Mouse (Mus musculus) layer of hippocampus, postnatal 14 days (tissue): Measurements from ENCODE around the gene Ubtd1. TPM values are rescaled to one million over a fixed set of nuclear protein-coding genes. Genes with fewer than 3 reads are reported as not detected.
A peak's percentile ranks its signal among the peaks of the same experiment; 100 is the strongest.

Experiments used
- DNase-seq, 2 experiments: peaks; one replicate each; pipeline ENCODE4 v3.0.0; 2021 to 2022; ENCODE audit warnings: low spot score in 2 of 2, mixed read lengths in 1 of 2
- long read RNA-seq, 2 experiments: library from polyadenylated mRNA; stranded (forward); transcript quantifications; one replicate each; pipeline ENCODE4 v2.0.0; 2021
- total RNA-seq, 2 experiments: library from RNA; stranded (reverse); gene quantifications; 2 replicates each; pipeline ENCODE4 v1.2.3; 2021

Gene Ubtd1
- 10 to 100 TPM; 15.6 to 17.0 TPM for total RNA-seq
- long read RNA-seq, experiment 1, transcript Ubtd1-201 (3 exons, 1,529 nt): major isoform, 10 of 10 reads
- long read RNA-seq, experiment 1, partial matches to known transcripts: 0 of 10 reads
- long read RNA-seq, experiment 1, other reads (novel, unspliced or antisense): 0 of 10 reads
- long read RNA-seq, experiment 2, transcript Ubtd1-201 (3 exons, 1,529 nt): major isoform, 16 of 19 reads
- long read RNA-seq, experiment 2, partial matches to known transcripts: 0 of 19 reads
- long read RNA-seq, experiment 2, other reads (novel, unspliced or antisense): 3 of 19 reads

DNA sequence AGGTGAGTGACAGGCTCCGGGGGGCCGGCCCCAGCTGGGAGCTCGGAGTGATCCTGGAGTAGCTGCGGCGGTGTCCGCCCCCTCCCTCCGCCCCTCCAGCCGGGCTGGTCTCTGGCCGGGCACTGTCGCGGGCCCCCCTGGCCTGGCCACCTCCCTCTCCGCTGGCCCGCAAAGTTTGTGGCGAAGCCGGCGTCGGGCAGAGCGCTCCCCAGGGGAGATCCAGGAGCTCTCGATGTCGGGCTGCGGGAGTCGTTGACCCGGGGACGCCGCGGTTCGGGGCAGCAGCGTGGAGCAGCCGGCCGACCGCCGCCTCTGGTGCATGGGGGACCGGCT, at the start of gene Ubtd1:
Ubtd1 (plus strand) TSS at position 169 of the 333 bp plus-strand sequence.
- no peak for DNase-seq

DNA sequence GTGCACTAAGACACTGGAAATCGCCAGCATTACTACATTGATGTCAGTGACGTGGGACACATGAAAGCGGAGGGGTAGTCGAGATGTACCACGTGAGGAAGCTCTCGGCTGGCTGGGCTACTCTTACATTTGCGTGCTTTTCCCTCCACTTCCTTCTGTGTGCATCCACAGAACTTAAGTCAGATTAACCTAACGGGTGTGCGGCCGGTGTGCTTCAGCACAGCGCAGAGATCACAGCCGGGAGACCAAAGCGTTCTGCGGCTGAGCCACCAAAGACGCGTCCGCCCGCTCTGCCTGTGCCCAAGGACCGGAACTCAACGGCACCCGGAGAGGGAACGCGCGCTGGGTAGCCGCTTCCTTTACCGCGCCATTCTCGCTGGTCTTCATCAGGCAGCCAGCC, 48.9 kb upstream of the Ubtd1 start:
- no peak for DNase-seq

- peak; percentile 99 for DNase-seq
These were observed 48.1 kb upstream of the Ubtd1 start, which contains the start of the genes Exosc1 and Zdhhc16 for GRCm38 (mm10) chr19:41933179-41934086. TSS of gene Exosc1 (minus strand) at chr19:41933423. TSS of gene Zdhhc16 (plus strand) at chr19:41933480.

GRCm38 (mm10) chr19:41934124-41934523, 47.4 kb upstream of the Ubtd1 start:
- DNase-seq: no peak

- no peak for DNase-seq
These were observed 45.6 kb upstream of the Ubtd1 start for GRCm38 (mm10) chr19:41935921-41936320.

- no peak for DNase-seq
These were observed 43.0 kb upstream of the Ubtd1 start for GRCm38 (mm10) chr19:41938539-41938938.

DNA sequence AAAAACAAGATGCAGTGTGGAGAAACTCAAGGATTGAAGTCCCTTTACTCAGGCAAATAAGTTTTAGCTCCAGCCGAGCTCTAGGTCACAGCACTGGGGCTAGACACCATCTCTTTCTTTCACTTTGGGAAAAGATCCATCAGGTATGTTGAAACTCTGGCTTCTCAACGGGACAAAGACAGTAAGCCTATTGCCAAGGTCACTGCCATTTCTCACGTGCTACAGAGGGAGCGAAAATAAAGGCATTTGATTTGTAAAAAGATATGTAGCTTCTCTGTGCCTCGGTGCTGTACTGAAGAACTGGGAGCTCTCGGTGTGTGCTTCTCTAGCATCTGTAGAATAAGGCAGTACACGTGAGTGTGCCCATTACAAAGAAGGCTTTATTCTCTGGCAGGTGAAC, 37.7 kb upstream of the Ubtd1 start:
- no peak for DNase-seq

GRCm38 (mm10) chr19:41952287-41952686, 29.3 kb upstream of the Ubtd1 start:
- DNase-seq: peak; percentile 13 to 27

DNA sequence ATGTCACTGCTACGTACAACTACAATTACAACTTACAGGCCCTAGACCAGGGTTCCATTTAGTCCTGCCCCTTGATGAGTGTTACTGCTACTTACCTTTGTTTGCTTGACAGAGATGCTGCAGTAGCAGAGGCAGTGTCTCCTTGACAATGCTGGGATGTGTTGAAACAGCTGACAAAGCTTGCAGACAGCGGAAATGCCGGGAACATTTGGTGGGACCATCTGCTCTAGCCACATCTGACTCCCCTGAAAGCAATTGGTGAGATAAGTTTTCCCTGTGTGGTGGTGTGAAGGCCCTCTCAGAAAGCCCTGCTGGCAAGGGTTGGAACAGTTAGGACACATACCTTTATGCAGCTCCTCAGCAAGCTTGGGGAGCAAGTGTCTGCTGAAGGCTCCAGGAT, 28.0 kb upstream of the Ubtd1 start:
- DNase-seq: peak; percentile 24 to 47

DNA sequence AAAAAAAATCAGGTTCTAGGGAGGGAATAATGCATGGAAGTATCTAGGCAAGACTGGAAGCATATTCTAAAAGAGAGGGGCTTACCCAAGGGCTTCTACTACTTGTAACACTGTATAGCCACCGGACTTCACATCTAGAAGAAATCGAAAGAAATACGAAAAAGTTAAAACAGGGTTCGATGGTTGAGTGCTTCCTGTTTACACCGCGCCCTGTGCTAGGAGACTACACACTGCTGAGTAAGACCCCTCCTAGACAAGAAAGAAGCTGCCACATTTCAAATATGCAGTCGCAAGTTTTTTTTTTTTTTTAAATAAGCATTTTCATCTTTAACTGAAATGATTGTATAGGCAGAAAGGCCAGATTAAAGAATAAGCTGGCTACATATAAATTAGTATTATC, 11.9 kb upstream of the Ubtd1 start:
- DNase-seq: no peak

DNA sequence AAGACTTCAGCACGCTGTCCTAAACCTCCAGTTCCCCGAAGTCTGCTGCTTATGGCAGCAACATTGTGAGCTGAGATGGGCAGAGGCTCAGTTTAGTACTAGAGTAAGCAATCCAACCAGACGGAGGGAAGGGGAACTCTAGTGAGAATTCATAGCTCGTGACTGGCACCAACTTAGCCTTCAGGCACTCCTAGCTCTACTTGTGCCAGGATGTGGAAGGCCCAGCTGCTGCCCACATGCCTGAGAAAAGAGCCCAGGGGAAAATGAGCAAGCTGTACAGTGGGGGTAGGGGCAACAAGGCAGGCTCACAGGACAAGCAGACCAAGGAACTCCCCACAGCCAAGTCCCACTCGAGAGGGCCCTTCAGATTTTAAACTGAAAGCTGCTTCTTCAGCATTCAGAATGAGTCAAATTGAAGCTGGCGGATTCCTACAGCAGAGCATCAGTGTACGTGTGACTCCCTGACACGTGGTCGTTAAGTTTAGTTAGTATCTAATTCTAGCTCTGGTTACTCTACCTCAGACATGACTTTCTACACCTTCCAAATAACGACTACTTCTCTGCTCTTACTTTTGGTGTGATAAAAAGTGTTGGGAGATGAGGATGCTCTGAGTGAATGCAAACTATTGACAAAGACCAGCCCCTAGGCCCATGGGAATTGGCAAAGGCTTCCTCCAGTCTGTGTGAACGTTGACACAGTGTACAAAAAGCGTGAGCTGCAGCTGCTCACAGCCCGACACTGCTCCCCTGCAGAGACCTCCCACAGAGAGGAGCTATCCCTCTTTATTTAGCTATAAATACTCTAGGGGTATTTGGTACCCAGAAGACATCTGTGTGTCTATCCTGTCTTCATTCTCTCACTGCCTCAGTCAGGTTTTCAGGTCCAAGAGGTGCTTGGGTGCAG, 7.4 kb upstream of the Ubtd1 start:
- peak in 1 of 2 experiments; percentile 33 for DNase-seq

GRCm38 (mm10) chr19:41980422-41980818, 1.1 kb upstream of the Ubtd1 start:
- peak in 1 of 2 experiments; percentile 24 for DNase-seq

GRCm38 (mm10) chr19:41980819-41981594, 556 bp upstream of the Ubtd1 start, which contains the start of gene Mms19:
TSS of gene Mms19 (minus strand) at chr19:41981157.
- DNase-seq: peak; percentile 99

GRCm38 (mm10) chr19:41981931-41982790, 598 bp downstream of the Ubtd1 start:
- DNase-seq: no peak

- peak in 1 of 2 experiments; percentile 16 for DNase-seq
These were observed 1.2 kb downstream of the Ubtd1 start for GRCm38 (mm10) chr19:41982791-41983150.

GRCm38 (mm10) chr19:41985994-41986393, 4.4 kb downstream of the Ubtd1 start:
- no peak for DNase-seq

GRCm38 (mm10) chr19:41987206-41987605, 5.6 kb downstream of the Ubtd1 start:
- DNase-seq: no peak

DNA sequence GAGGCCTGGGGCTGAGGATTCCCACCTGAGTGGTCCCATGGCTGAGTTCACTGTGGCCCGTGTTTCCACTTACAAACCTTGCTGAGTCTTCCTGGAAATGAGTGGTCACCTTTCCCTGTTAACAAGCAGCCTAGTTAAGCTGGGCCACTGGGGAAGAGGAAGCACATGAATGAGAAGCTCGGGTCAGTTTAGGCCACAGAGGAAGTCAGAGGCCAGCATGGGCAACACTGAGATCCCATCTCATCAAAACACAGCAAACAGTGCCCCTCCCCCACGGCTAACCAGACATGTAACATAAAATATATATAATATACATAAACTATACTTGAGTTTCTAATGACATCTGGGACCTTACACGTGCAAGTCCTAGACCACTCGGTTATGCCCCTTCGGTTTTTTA, 8.2 kb downstream of the Ubtd1 start:
- DNase-seq: no peak

- peak in 1 of 2 experiments; percentile 30 for DNase-seq
These were observed 10.4 kb downstream of the Ubtd1 start for GRCm38 (mm10) chr19:41991926-41992477.
